Mouse (Mus musculus): ENCODE data around the gene Zkscan5. TPM values are rescaled to one million over a fixed set of nuclear protein-coding genes. Genes with fewer than 3 reads are reported as not detected.
A peak's percentile ranks its signal among the peaks of the same experiment; 100 is the strongest.
"Not testable (repeated sequence)": the region's sequence is repeated elsewhere in the genome, so short reads cannot be mapped to it uniquely, and the experiment has no call there.

Gene Zkscan5
- polyA plus RNA-seq, 1 experiment from 2014 or later: 10.3 TPM

DNA sequence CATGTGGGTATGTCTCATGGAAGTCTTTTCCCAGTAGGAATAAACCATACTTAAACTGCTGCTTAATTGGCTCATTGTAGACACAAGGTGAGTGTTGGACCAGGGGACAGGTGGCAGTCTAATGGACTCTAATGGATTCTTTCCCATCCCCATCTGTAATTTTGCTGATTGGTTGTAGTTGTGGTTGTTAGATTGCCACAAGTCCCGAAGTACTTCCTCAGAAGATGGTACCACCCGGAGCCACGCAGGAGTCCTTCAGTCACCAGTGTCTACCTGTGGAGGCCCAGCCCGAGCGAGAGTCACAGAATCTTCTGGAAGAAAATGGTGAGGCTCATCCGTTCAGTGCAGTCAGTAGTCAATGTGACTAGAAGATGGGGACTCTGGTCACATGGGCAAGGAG, 3.0 kb downstream of the Zkscan5 start:
- Histone ChIP-seq H3K4me1 (replicated peaks; ENCODE audit: control insufficient read depth, insufficient read depth, low read length) (peaks cover 6% of the 10 kb centered on the region), H3K27me3 (replicated peaks; ENCODE audit: control insufficient read depth, insufficient read depth, low read length) (no peaks in the 10 kb centered on the region), H3K27ac (ENCODE audit: low read depth, low read length) (no peak overlapping the region), H3K9ac (ENCODE audit: low read depth, low read length) (no peak overlapping the region), H3K4me2 (no peak overlapping the region), H3K36me3 (ENCODE audit: control insufficient read depth, insufficient read depth, low read length) (peaks cover 11% of the 10 kb centered on the region; the same call in 1 of the 2 replicates), H3K4me3 (ENCODE audit: low read depth, low read length) (no peak overlapping the region), H3K9me3 (ENCODE audit: control insufficient read depth, low read length) (no peaks in the 10 kb centered on the region)
- 92% methylated on average over 6 of the region's 6 CpGs for WGBS
- DNase-seq (ENCODE audit: low spot score): no peak
- no peak for ATAC-seq (replicated peaks; ENCODE audit: low FRiP score)

DNA sequence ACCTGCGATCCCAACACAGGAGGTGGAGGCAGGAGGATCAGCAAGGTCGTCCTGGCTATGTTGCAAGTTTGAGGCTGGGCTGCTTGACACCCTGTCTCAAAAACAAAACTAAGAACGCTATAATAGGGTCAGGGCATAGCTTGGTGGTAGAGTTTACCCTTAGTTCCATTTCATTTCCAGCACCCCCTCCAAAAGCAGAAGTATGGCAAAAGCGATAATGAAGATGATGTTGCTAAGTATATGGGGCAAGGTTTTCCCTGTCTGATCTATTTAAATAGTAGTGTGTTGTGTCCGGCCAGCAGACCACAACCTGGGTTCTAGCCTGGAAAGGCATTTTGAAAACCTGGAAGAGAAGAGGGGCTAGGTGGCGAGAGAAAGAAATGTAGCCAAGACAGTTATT, 3.6 kb downstream of the Zkscan5 start:
- Histone ChIP-seq H3K36me3 (ENCODE audit: control insufficient read depth, insufficient read depth, low read length) (peaks cover 11% of the 10 kb centered on the region; the same call in 1 of the 2 replicates), H3K4me3 (ENCODE audit: low read depth, low read length) (no peak overlapping the region), H3K9me3 (ENCODE audit: control insufficient read depth, low read length) (no peaks in the 10 kb centered on the region), H3K9ac (ENCODE audit: low read depth, low read length) (no peak overlapping the region), H3K4me1 (replicated peaks; ENCODE audit: control insufficient read depth, insufficient read depth, low read length) (peaks cover 6% of the 10 kb centered on the region), H3K27me3 (replicated peaks; ENCODE audit: control insufficient read depth, insufficient read depth, low read length) (no peaks in the 10 kb centered on the region), H3K27ac (ENCODE audit: low read depth, low read length) (no peak overlapping the region), H3K4me2 (no peak overlapping the region)
- ATAC-seq (replicated peaks; ENCODE audit: low FRiP score) (no peak), DNase-seq (ENCODE audit: low spot score) (no peak)
- 71% methylated on average over 6 of the region's 6 CpGs for WGBS

DNA sequence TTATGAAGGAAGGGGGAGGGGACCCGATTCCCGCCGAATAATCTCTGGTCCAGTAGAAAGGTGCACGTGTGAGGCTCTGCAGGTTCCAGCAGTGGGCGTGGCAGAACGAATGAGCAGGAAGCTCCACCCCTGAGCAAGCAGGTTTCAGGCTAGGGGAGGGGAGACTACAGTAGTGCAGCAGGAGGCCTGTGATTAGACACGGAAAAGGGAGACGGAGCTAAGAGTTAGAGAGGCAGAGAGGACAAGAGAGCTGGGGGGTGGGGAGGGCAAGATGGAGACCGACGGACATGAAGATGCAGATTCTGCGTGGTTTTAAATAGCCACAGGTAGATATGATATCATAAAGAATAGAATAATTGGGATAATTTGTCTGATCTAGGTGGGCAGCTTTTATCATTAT, 4.0 kb downstream of the Zkscan5 start:
- H3K27ac ChIP-seq (ENCODE audit: low read depth, low read length); DNase-seq (ENCODE audit: low spot score); H3K9ac ChIP-seq (ENCODE audit: low read depth, low read length); H3K9me3 ChIP-seq (ENCODE audit: control insufficient read depth, low read length); ATAC-seq (replicated peaks; ENCODE audit: low FRiP score); H3K4me1 ChIP-seq (replicated peaks; ENCODE audit: control insufficient read depth, insufficient read depth, low read length); H3K4me3 ChIP-seq (ENCODE audit: low read depth, low read length); H3K4me2 ChIP-seq; H3K27me3 ChIP-seq (replicated peaks; ENCODE audit: control insufficient read depth, insufficient read depth, low read length): not testable (repeated sequence)
- peaks cover 12% of the 10 kb centered on the region; the same call in 1 of the 2 replicates for H3K36me3 ChIP-seq (ENCODE audit: control insufficient read depth, insufficient read depth, low read length)
- 58% methylated on average over 11 of the region's 11 CpGs for WGBS

DNA sequence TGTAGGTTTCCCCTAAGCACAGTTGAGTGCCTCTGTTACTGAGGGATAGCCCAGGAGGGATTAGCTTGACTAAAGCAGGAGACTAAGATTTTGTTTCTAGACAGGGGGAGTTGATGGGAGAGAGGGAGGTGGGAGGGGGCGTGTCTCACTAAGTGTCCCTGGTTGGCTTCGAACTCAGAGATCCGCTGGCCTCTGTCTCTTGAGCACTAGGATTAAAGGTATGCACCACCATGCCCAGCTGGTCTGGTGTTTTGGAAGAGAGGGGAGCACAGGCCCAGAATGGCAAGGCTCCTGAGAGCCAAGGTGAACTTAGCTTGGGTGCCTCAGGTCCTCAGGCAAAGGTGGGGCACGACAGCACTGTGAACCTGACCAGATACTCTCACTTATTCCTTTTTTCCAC, 7.0 kb downstream of the Zkscan5 start:
- H3K4me1 ChIP-seq (replicated peaks; ENCODE audit: control insufficient read depth, insufficient read depth, low read length): no peaks in the 10 kb centered on the region
- H3K27ac ChIP-seq (ENCODE audit: low read depth, low read length): no peak overlapping the region
- no peak overlapping the region for H3K9ac ChIP-seq (ENCODE audit: low read depth, low read length)
- DNase-seq (ENCODE audit: low spot score): no peak
- H3K4me2 ChIP-seq: no peak overlapping the region
- H3K36me3 ChIP-seq (ENCODE audit: control insufficient read depth, insufficient read depth, low read length): peaks cover 14% of the 10 kb centered on the region; the same call in 1 of the 2 replicates
- H3K4me3 ChIP-seq (ENCODE audit: low read depth, low read length): no peak overlapping the region
- ATAC-seq (replicated peaks; ENCODE audit: low FRiP score): no peak
- WGBS: 97% methylated on average over 4 of the region's 4 CpGs
- no peaks in the 10 kb centered on the region for H3K27me3 ChIP-seq (replicated peaks; ENCODE audit: control insufficient read depth, insufficient read depth, low read length)
- no peaks in the 10 kb centered on the region for H3K9me3 ChIP-seq (ENCODE audit: control insufficient read depth, low read length)

DNA sequence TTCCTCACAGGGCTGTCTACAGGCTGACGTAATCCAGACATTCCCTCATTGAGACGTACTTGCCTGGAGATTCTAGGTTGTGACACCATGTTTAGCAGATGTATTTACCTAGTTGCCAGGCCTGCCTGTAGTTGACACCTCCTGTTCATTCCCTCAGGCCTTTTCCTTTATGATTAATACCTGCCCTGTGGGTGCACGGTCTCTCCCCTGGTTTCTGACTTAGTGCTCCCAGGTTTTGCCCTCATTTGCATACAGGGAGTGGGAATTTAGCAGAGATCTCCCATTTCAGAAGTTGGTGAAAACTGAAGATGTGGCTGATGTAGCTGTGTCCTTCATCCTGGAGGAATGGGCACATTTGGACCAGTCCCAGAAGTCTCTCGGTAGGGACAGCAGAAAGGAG, 7.9 kb downstream of the Zkscan5 start:
- Histone ChIP-seq H3K4me2 (no peak overlapping the region), H3K27me3 (replicated peaks; ENCODE audit: control insufficient read depth, insufficient read depth, low read length) (no peaks in the 10 kb centered on the region), H3K36me3 (ENCODE audit: control insufficient read depth, insufficient read depth, low read length) (peaks cover 11% of the 10 kb centered on the region; the same call in 1 of the 2 replicates), H3K27ac (ENCODE audit: low read depth, low read length) (no peak overlapping the region), H3K4me1 (replicated peaks; ENCODE audit: control insufficient read depth, insufficient read depth, low read length) (no peaks in the 10 kb centered on the region), H3K4me3 (ENCODE audit: low read depth, low read length) (no peak overlapping the region), H3K9me3 (ENCODE audit: control insufficient read depth, low read length) (no peaks in the 10 kb centered on the region), H3K9ac (ENCODE audit: low read depth, low read length) (no peak overlapping the region)
- DNase-seq (ENCODE audit: low spot score): no peak
- no peak for ATAC-seq (replicated peaks; ENCODE audit: low FRiP score)
- WGBS: 88% methylated on average over 4 of the region's 4 CpGs

DNA sequence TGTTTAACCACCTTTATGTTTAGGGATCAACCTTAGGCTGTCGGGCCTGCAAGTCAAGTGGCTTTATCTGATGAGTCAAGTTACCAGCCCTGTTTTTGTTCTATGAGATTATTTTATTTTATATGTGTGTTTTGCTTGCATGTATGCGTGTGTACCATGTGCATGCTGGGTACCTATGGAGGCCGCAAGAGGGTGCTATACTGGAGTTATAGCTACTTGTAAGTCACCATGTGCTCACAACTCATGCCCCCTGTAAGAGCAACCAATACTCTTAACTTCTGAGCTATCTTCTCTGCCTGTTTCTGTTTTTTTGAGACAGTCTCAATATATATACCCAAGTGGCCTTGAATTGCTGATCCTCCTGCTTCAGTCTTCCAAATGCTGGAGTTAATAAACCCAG, 9.1 kb downstream of the Zkscan5 start:
- ATAC-seq (replicated peaks; ENCODE audit: low FRiP score): no peak
- peaks cover 14% of the 10 kb centered on the region for H3K36me3 ChIP-seq (ENCODE audit: control insufficient read depth, insufficient read depth, low read length)
- no peaks in the 10 kb centered on the region for H3K4me1 ChIP-seq (replicated peaks; ENCODE audit: control insufficient read depth, insufficient read depth, low read length)
- WGBS: 88% methylated on average over 3 of the region's 3 CpGs
- no peak overlapping the region for H3K9ac ChIP-seq (ENCODE audit: low read depth, low read length)
- no peak overlapping the region for H3K4me2 ChIP-seq
- no peak overlapping the region for H3K4me3 ChIP-seq (ENCODE audit: low read depth, low read length)
- no peaks in the 10 kb centered on the region for H3K9me3 ChIP-seq (ENCODE audit: control insufficient read depth, low read length)
- DNase-seq (ENCODE audit: low spot score): no peak
- H3K27ac ChIP-seq (ENCODE audit: low read depth, low read length): no peak overlapping the region
- H3K27me3 ChIP-seq (replicated peaks; ENCODE audit: control insufficient read depth, insufficient read depth, low read length): no peaks in the 10 kb centered on the region

DNA sequence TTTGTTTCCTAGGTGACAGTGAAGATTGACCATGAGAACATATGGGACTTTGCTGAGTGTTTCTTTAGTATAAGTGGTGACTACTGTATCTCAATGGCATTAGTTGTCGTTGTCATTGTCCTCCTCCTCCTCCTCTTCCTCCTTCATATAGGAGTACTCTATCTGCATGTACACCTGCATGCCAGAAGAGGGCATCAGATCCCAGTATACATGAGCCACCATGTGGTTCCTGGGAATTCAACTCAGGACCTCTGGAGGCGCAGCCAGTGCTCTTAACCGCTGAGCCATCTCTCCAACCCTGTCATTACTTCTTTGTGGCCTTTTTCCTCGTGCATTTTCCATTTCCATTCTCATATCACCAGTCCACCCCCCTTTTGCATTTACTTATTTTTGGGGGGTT, 10.3 kb downstream of the Zkscan5 start:
- no peak overlapping the region for H3K4me3 ChIP-seq (ENCODE audit: low read depth, low read length)
- DNase-seq (ENCODE audit: low spot score) (no peak), ATAC-seq (replicated peaks; ENCODE audit: low FRiP score) (peak; percentile 56; the same call in 1 of the 2 replicates)
- H3K27me3 ChIP-seq (replicated peaks; ENCODE audit: control insufficient read depth, insufficient read depth, low read length): no peaks in the 10 kb centered on the region
- 68% methylated on average over 4 of the region's 4 CpGs for WGBS
- no peak overlapping the region for H3K4me2 ChIP-seq
- no peak overlapping the region for H3K27ac ChIP-seq (ENCODE audit: low read depth, low read length)
- peaks cover 15% of the 10 kb centered on the region for H3K36me3 ChIP-seq (ENCODE audit: control insufficient read depth, insufficient read depth, low read length)
- no peaks in the 10 kb centered on the region for H3K9me3 ChIP-seq (ENCODE audit: control insufficient read depth, low read length)
- H3K9ac ChIP-seq (ENCODE audit: low read depth, low read length): no peak overlapping the region
- H3K4me1 ChIP-seq (replicated peaks; ENCODE audit: control insufficient read depth, insufficient read depth, low read length): no peaks in the 10 kb centered on the region

DNA sequence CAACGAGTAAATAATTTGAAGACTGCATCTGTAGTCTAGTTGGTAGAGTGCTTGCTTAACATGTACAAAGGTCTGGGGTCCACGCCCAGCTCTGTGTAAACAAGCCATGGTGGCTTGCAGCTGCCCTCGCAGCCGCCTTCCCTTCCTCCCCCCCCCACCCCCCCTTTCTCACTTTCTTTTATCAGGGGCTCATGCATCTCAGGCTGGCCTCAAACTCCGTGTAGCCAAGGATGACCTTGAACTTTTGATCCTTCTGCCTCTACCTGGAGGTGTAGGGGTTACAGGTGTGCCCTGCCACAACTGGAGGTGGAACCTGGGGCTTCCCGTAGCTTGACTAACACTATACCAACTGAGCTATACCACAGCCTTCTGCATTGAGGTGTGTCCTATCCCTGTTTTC, 13.4 kb downstream of the Zkscan5 start:
- H3K27ac ChIP-seq (ENCODE audit: low read depth, low read length): no peak overlapping the region
- no peaks in the 10 kb centered on the region for H3K4me1 ChIP-seq (replicated peaks; ENCODE audit: control insufficient read depth, insufficient read depth, low read length)
- no peak overlapping the region for H3K4me3 ChIP-seq (ENCODE audit: low read depth, low read length)
- H3K36me3 ChIP-seq (ENCODE audit: control insufficient read depth, insufficient read depth, low read length): peaks cover 25% of the 10 kb centered on the region
- no peak overlapping the region for H3K4me2 ChIP-seq
- DNase-seq (ENCODE audit: low spot score) (no peak), ATAC-seq (replicated peaks; ENCODE audit: low FRiP score) (0 out of 2 replicates have a peak, but pooled peaks have one; percentile 35)
- H3K9ac ChIP-seq (ENCODE audit: low read depth, low read length): no peak overlapping the region
- H3K9me3 ChIP-seq (ENCODE audit: control insufficient read depth, low read length): no peaks in the 10 kb centered on the region
- no peaks in the 10 kb centered on the region for H3K27me3 ChIP-seq (replicated peaks; ENCODE audit: control insufficient read depth, insufficient read depth, low read length)
- 77% methylated on average over 6 of the region's 6 CpGs for WGBS

DNA sequence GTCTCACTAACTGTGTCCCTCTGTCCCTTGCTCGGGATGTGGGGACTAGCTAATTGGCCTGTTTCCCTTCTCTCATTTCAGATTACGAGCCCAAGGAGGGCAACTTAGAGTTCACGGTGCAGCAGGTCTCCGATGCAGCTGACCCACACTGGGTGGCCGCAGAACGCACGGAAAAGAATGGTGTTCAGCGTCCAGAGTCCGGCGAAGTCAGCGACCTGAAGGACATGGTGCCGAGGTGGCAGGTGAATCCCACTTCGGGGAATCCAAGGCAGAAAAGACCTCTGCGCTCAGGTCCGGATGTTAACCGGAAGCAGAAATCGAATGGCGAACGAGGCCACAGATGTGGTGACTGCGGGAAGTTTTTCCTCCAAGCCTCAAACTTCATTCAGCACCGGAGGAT, 13.8 kb downstream of the Zkscan5 start:
- Histone ChIP-seq H3K4me3 (ENCODE audit: low read depth, low read length) (no peak overlapping the region), H3K9ac (ENCODE audit: low read depth, low read length) (no peak overlapping the region), H3K27me3 (replicated peaks; ENCODE audit: control insufficient read depth, insufficient read depth, low read length) (no peaks in the 10 kb centered on the region), H3K4me2 (no peak overlapping the region), H3K4me1 (replicated peaks; ENCODE audit: control insufficient read depth, insufficient read depth, low read length) (no peaks in the 10 kb centered on the region), H3K9me3 (ENCODE audit: control insufficient read depth, low read length) (no peaks in the 10 kb centered on the region), H3K36me3 (ENCODE audit: control insufficient read depth, insufficient read depth, low read length) (peaks cover 25% of the 10 kb centered on the region), H3K27ac (ENCODE audit: low read depth, low read length) (no peak overlapping the region)
- DNase-seq (ENCODE audit: low spot score): no peak
- 93% methylated on average over 21 of the region's 21 CpGs for WGBS
- no peak for ATAC-seq (replicated peaks; ENCODE audit: low FRiP score)
